ENCODE assay signal across 14 mouse cellular contexts in the genomic region with DNA sequence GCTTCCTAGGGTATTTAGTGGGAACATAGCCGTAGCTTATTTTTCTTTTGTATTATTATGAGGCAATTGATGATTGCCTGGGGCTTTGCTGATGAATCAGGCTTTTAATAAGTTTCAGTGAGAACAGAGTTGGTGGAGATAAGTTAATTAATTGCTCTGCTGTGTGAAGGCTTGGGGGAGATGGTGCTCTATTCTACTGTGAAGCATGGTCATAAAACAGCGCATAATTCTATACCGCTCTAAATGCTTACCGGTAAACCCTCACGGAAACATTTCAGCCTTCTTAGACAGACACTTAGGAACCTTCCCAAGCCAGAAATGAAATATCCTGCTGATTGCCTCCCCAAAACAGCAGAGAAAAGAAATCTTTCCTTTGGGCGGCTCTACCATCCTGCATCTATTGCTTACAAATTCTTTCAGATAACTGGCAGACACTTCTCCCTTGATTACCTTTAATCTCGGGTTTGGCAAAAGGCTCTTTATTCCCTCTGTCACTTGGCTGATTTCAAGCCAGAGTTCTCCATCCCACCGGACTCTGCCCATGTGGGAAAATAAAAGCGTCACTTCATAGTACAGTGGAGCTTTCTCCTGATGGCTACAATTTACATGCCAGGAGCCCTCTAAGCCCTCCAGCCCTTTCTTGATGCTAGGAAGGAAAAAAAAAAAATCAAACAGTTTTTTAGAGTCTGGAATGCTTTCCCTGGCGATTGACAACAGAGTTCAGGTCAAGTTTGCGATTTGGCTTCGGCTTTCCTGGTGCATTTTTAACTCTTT. TPM values are rescaled to one million over a fixed set of nuclear protein-coding genes. Genes with fewer than 3 reads are reported as not detected.
DNase-seq lines count a peak whose midpoint lies in the region; ATAC-seq lines count a peak whose summit lies in the region.
"Had no signal": no experiment of that assay in that cellular context is flagged by ENCODE, and none has a peak within 500 bp of the region (broad histone marks: within the 10 kb centered on the region; RNA-seq: fewer than 3 reads in every experiment).

No protein-coding gene starts in this region.

- H3K4me3 ChIP-seq in midbrain, embryonic 13.5 days (replicated peaks), result no peak overlapping the region
- no peak overlapping the region for H3K4me3 ChIP-seq in midbrain, embryonic 10.5 days
- H3K4me3 ChIP-seq in hindbrain, embryonic 16.5 days (ENCODE audit: low read length), result no peak overlapping the region
- H3K4me3 ChIP-seq in neural tube, embryonic 15.5 days (replicated peaks), result no peak overlapping the region
- H3K4me3 ChIP-seq: erythroblast, embryonic 14.5 days; intestine, embryonic 15.5 days; liver, embryonic 13.5 days had no signal

- no peak for ATAC-seq in midbrain, embryonic 13.5 days
- ATAC-seq in hindbrain, embryonic 16.5 days, result no peak
- ATAC-seq in neural tube, embryonic 15.5 days (ENCODE audit: low FRiP score), result no peak
- ATAC-seq: intestine, embryonic 15.5 days had no signal

- no peak overlapping the region for H3K27ac ChIP-seq in midbrain, embryonic 13.5 days
- H3K27ac ChIP-seq in midbrain, embryonic 10.5 days (replicated peaks), result no peak overlapping the region
- H3K27ac ChIP-seq in hindbrain, embryonic 16.5 days (ENCODE audit: low read depth, low read length), result no peak overlapping the region
- no peak overlapping the region; the same call in 1 of the 2 replicates for H3K27ac ChIP-seq in neural tube, embryonic 15.5 days (replicated peaks)
- H3K27ac ChIP-seq: intestine, embryonic 15.5 days; liver, embryonic 13.5 days had no signal

- no peaks in the 10 kb centered on the region for H3K9me3 ChIP-seq in midbrain, embryonic 13.5 days
- H3K9me3 ChIP-seq in midbrain, embryonic 10.5 days (replicated peaks), result no peaks in the 10 kb centered on the region
- no peaks in the 10 kb centered on the region for H3K9me3 ChIP-seq in hindbrain, embryonic 16.5 days (ENCODE audit: control insufficient read depth, low read length)
- H3K9me3 ChIP-seq in neural tube, embryonic 15.5 days (replicated peaks), result no peaks in the 10 kb centered on the region
- H3K9me3 ChIP-seq: intestine, embryonic 15.5 days; liver, embryonic 13.5 days had no signal

- 39% methylated on average over 12 of the region's 12 CpGs for WGBS in midbrain, embryonic 13.5 days
- 60% methylated on average over 12 of the region's 12 CpGs for WGBS in midbrain, embryonic 10.5 days
- 24% methylated on average over 12 of the region's 12 CpGs for WGBS in hindbrain, embryonic 16.5 days
- 17% methylated on average over 12 of the region's 12 CpGs for WGBS in neural tube, embryonic 15.5 days

- no peaks in the 10 kb centered on the region for H3K36me3 ChIP-seq in midbrain, embryonic 13.5 days
- no peaks in the 10 kb centered on the region for H3K36me3 ChIP-seq in midbrain, embryonic 10.5 days
- no peaks in the 10 kb centered on the region for H3K36me3 ChIP-seq in hindbrain, embryonic 16.5 days (ENCODE audit: control insufficient read depth, insufficient read depth, low read length)
- no peaks in the 10 kb centered on the region for H3K36me3 ChIP-seq in neural tube, embryonic 15.5 days
- H3K36me3 ChIP-seq: intestine, embryonic 15.5 days; liver, embryonic 13.5 days had no signal

- H3K4me2 ChIP-seq in midbrain, embryonic 13.5 days (replicated peaks), result peak overlapping the region; percentile 11; the same call in 1 of the 2 replicates
- peak overlapping the region; percentile 34 for H3K4me2 ChIP-seq in hindbrain, embryonic 16.5 days (ENCODE audit: low read length)
- peak overlapping the region; percentile 34 for H3K4me2 ChIP-seq in neural tube, embryonic 15.5 days
- H3K4me2 ChIP-seq: intestine, embryonic 15.5 days; liver, embryonic 13.5 days had no signal

- H3K27me3 ChIP-seq in midbrain, embryonic 13.5 days, result 0 out of 2 replicates have a peak, but pooled peaks cover 2% of the 10 kb centered on the region
- peaks cover 6% of the 10 kb centered on the region; the same call in 1 of the 2 replicates for H3K27me3 ChIP-seq in midbrain, embryonic 10.5 days (ENCODE audit: low read depth, poor library complexity, severe bottlenecking)
- no peaks in the 10 kb centered on the region for H3K27me3 ChIP-seq in hindbrain, embryonic 16.5 days (replicated peaks; ENCODE audit: control insufficient read depth, insufficient read depth, low read length)
- H3K27me3 ChIP-seq in neural tube, embryonic 15.5 days (replicated peaks), result peaks cover 24% of the 10 kb centered on the region
- H3K27me3 ChIP-seq: intestine, embryonic 15.5 days had no signal

- DNase-seq in heart, adult 11 months, result peak; percentile 64
- DNase-seq in heart, postnatal 25 days (ENCODE audit: low spot score), result no peak
- no peak for DNase-seq in midbrain, embryonic 10.5 days (ENCODE audit: low spot score)
- no peak for DNase-seq in urinary bladder, postnatal 25 days (ENCODE audit: low spot score)
- DNase-seq in left cerebral cortex, adult 18-20 months (ENCODE audit: low spot score in 2 of 2), result no peak
- DNase-seq: cerebellum, adult 11 months; liver, embryonic 13.5 days; thymus, postnatal 14 days had no signal

- H3K9ac ChIP-seq in midbrain, embryonic 13.5 days (replicated peaks), result no peak overlapping the region
- H3K9ac ChIP-seq in hindbrain, embryonic 16.5 days (ENCODE audit: low read depth, low read length), result no peak overlapping the region
- no peak overlapping the region for H3K9ac ChIP-seq in neural tube, embryonic 15.5 days (replicated peaks)
- H3K9ac ChIP-seq: intestine, embryonic 15.5 days; liver, embryonic 13.5 days had no signal

- intact Hi-C loops in heart, postnatal 25 days (cut with DNase I), result loop anchor here (2.0 to 10.0 kb wide), 2 partner anchors 247 to 453 kb away; no protein-coding TSS in a partner anchor

- H3K4me1 ChIP-seq in midbrain, embryonic 13.5 days (replicated peaks), result peaks cover 8% of the 10 kb centered on the region
- H3K4me1 ChIP-seq in midbrain, embryonic 10.5 days, result peaks cover 10% of the 10 kb centered on the region
- H3K4me1 ChIP-seq in hindbrain, embryonic 16.5 days (ENCODE audit: control insufficient read depth, insufficient read depth, low read depth, low read length), result peaks cover 9% of the 10 kb centered on the region
- H3K4me1 ChIP-seq in neural tube, embryonic 15.5 days, result peaks cover 12% of the 10 kb centered on the region
- H3K4me1 ChIP-seq: intestine, embryonic 15.5 days; liver, embryonic 13.5 days had no signal

RNA-seq across cellular contexts. Expression of gene Creb5, which starts 19.2 kb away (rescaled TPM):
- 10 to 100 TPM in 1 of 2 experiments, 1 to 10 TPM in 1; 9.3 to 10.9 TPM for total RNA-seq in heart, postnatal 25 days (2021)
- polyA plus RNA-seq in midbrain, embryonic 13.5 days (2015; fragmentation: Nextera tagmentation; extraction: Ambion mirVana), result 4.3 and 4.5 TPM in 2 replicates
- 4.8 and 5.4 TPM in 2 replicates for polyA plus RNA-seq in midbrain, embryonic 10.5 days (2016; fragmentation: Nextera tagmentation; extraction: Ambion mirVana)
- polyA plus RNA-seq in hindbrain, embryonic 16.5 days (2015; fragmentation: Nextera tagmentation; extraction: Ambion mirVana), result 3.2 and 4.6 TPM in 2 replicates
- polyA plus RNA-seq in neural tube, embryonic 15.5 days (2015; fragmentation: Nextera tagmentation; extraction: Ambion mirVana), result 5.7 TPM in 2 replicates
- total RNA-seq in left cerebral cortex, adult 18-20 months (2021), result 1 to 10 TPM; 2.5 to 2.7 TPM
- total RNA-seq: MEL had no signal
